Mouse (Mus musculus): ENCODE measurements around the gene Pls1. TPM values are rescaled to one million over a fixed set of nuclear protein-coding genes. Genes with fewer than 3 reads are reported as not detected.

Gene Pls1
- polyA plus RNA-seq (2016; fragmentation: Nextera tagmentation; extraction: Ambion mirVana) = 5.9 and 8.3 TPM in 2 replicates

- Histone ChIP-seq H3K9me3 (replicated peaks) (no peaks in the 10 kb centered on the region), H3K4me3 (peak within 1 kb of the TSS; percentile 64), H3K27me3 (peaks cover 25% of the 10 kb centered on the region), H3K4me1 (no peaks in the 10 kb centered on the region), H3K36me3 (no peaks in the 10 kb centered on the region), H3K4me2 (replicated peaks) (peak within 1 kb of the TSS; percentile 95), H3K27ac (no peak within 1 kb of the TSS), H3K9ac (peak within 1 kb of the TSS; percentile 62)
- WGBS = under 1% methylated on average over 46 of the region's 46 CpGs
- peak; percentile 92 for ATAC-seq (ENCODE audit: low FRiP score)
Observed at GRCm38 (mm10) chr9:95844825-95845460, at the start of gene Pls1. Gene Pls1 (minus strand): TSS chr9:95845311.

- Histone ChIP-seq H3K4me3 (no peak overlapping the region), H3K9ac (no peak overlapping the region), H3K36me3 (peaks cover 19% of the 10 kb centered on the region), H3K4me1 (no peaks in the 10 kb centered on the region), H3K27me3 (no peaks in the 10 kb centered on the region), H3K27ac (no peak overlapping the region), H3K9me3 (replicated peaks) (no peaks in the 10 kb centered on the region), H3K4me2 (replicated peaks) (no peak overlapping the region)
- WGBS = 92% methylated on average over 2 of the region's 2 CpGs
- ATAC-seq (ENCODE audit: low FRiP score) = no peak
Observed at GRCm38 (mm10) chr9:95882751-95883150, 37.6 kb upstream of the Pls1 start.

- no peak for ATAC-seq (ENCODE audit: low FRiP score)
Observed at GRCm38 (mm10) chr9:95878246-95878645, 33.1 kb upstream of the Pls1 start.

GRCm38 (mm10) chr9:95858027-95858570, 13.0 kb upstream of the Pls1 start:
- Histone ChIP-seq H3K9me3 (replicated peaks) (no peaks in the 10 kb centered on the region; the same call in 1 of the 2 replicates), H3K9ac (peak overlapping the region; percentile 79), H3K4me2 (replicated peaks) (peak overlapping the region; percentile 91), H3K27me3 (no peaks in the 10 kb centered on the region), H3K36me3 (no peaks in the 10 kb centered on the region), H3K4me3 (peak overlapping the region; percentile 95), H3K4me1 (peaks cover 5% of the 10 kb centered on the region; the same call in 1 of the 2 replicates), H3K27ac (peak overlapping the region; percentile 78)
- under 1% methylated on average over 31 of the region's 31 CpGs for WGBS
- ATAC-seq (ENCODE audit: low FRiP score) = peak; percentile 63

More at GRCm38 (mm10) chr9:95878246-95878645, 33.1 kb upstream of the Pls1 start:
- no peaks in the 10 kb centered on the region for H3K9me3 ChIP-seq (replicated peaks)
- H3K27me3 ChIP-seq = no peaks in the 10 kb centered on the region
- H3K27ac ChIP-seq = no peak overlapping the region
- 92% methylated on average over 5 of the region's 5 CpGs for WGBS
- no peaks in the 10 kb centered on the region for H3K4me1 ChIP-seq
- no peak overlapping the region for H3K9ac ChIP-seq
- H3K4me2 ChIP-seq (replicated peaks) = no peak overlapping the region
- H3K4me3 ChIP-seq = no peak overlapping the region
- H3K36me3 ChIP-seq = peaks cover 20% of the 10 kb centered on the region

GRCm38 (mm10) chr9:95857414-95858026, 12.4 kb upstream of the Pls1 start, which contains the start of gene Atr:
Gene Atr (plus strand): TSS chr9:95857597.
- Histone ChIP-seq H3K36me3 (no peaks in the 10 kb centered on the region), H3K9me3 (replicated peaks) (no peaks in the 10 kb centered on the region; the same call in 1 of the 2 replicates), H3K4me1 (peaks cover 5% of the 10 kb centered on the region; the same call in 1 of the 2 replicates), H3K4me2 (replicated peaks) (peak within 1 kb of the TSS; percentile 91), H3K9ac (peak within 1 kb of the TSS; percentile 79), H3K27ac (peak within 1 kb of the TSS; percentile 78), H3K4me3 (peak within 1 kb of the TSS; percentile 95), H3K27me3 (no peaks in the 10 kb centered on the region)
- WGBS = under 1% methylated on average over 69 of the region's 69 CpGs
- peak; percentile 91 for ATAC-seq (ENCODE audit: low FRiP score)

- peaks cover 5% of the 10 kb centered on the region; the same call in 1 of the 2 replicates for H3K4me1 ChIP-seq
- H3K4me2 ChIP-seq (replicated peaks) = no peak overlapping the region
- H3K27ac ChIP-seq = no peak overlapping the region
- 87% methylated on average over 4 of the region's 4 CpGs for WGBS
- H3K4me3 ChIP-seq = no peak overlapping the region
- no peaks in the 10 kb centered on the region for H3K36me3 ChIP-seq
- no peak for ATAC-seq (ENCODE audit: low FRiP score)
- no peak overlapping the region for H3K9ac ChIP-seq
- no peaks in the 10 kb centered on the region for H3K27me3 ChIP-seq
- no peaks in the 10 kb centered on the region; the same call in 1 of the 2 replicates for H3K9me3 ChIP-seq (replicated peaks)
Observed at GRCm38 (mm10) chr9:95856004-95856403, 10.9 kb upstream of the Pls1 start.

GRCm38 (mm10) chr9:95854891-95855290, 9.8 kb upstream of the Pls1 start:
- Histone ChIP-seq H3K4me1 (peaks cover 5% of the 10 kb centered on the region; the same call in 1 of the 2 replicates), H3K27me3 (no peaks in the 10 kb centered on the region), H3K4me2 (replicated peaks) (no peak overlapping the region), H3K4me3 (no peak overlapping the region), H3K9ac (no peak overlapping the region), H3K9me3 (replicated peaks) (no peaks in the 10 kb centered on the region; the same call in 1 of the 2 replicates), H3K27ac (no peak overlapping the region), H3K36me3 (no peaks in the 10 kb centered on the region)
- ATAC-seq (ENCODE audit: low FRiP score) = no peak
- 59% methylated on average over 2 of the region's 2 CpGs for WGBS

GRCm38 (mm10) chr9:95852896-95853295, 7.8 kb upstream of the Pls1 start:
- Histone ChIP-seq H3K9ac (no peak overlapping the region), H3K4me3 (no peak overlapping the region), H3K9me3 (replicated peaks) (no peaks in the 10 kb centered on the region; the same call in 1 of the 2 replicates), H3K4me2 (replicated peaks) (no peak overlapping the region), H3K4me1 (0 out of 2 replicates have a peak, but pooled peaks cover 3% of the 10 kb centered on the region), H3K36me3 (no peaks in the 10 kb centered on the region), H3K27me3 (no peaks in the 10 kb centered on the region), H3K27ac (no peak overlapping the region)
- ATAC-seq (ENCODE audit: low FRiP score) = no peak
- WGBS = 29% methylated on average over 4 of the region's 4 CpGs

- Histone ChIP-seq H3K4me3 (no peak overlapping the region), H3K9me3 (replicated peaks) (no peaks in the 10 kb centered on the region; the same call in 1 of the 2 replicates), H3K36me3 (no peaks in the 10 kb centered on the region), H3K27ac (no peak overlapping the region), H3K4me1 (no peaks in the 10 kb centered on the region), H3K4me2 (replicated peaks) (no peak overlapping the region), H3K9ac (no peak overlapping the region), H3K27me3 (0 out of 2 replicates have a peak, but pooled peaks cover under 1% of the 10 kb centered on the region)
- 63% methylated on average over 11 of the region's 11 CpGs for WGBS
- no peak for ATAC-seq (ENCODE audit: low FRiP score)
Observed at GRCm38 (mm10) chr9:95851671-95852070, 6.6 kb upstream of the Pls1 start.

- Histone ChIP-seq H3K36me3 (no peaks in the 10 kb centered on the region), H3K9ac (no peak overlapping the region), H3K4me3 (no peak overlapping the region), H3K4me1 (no peaks in the 10 kb centered on the region), H3K27ac (no peak overlapping the region), H3K27me3 (peaks cover 25% of the 10 kb centered on the region), H3K4me2 (replicated peaks) (peak overlapping the region; percentile 95), H3K9me3 (replicated peaks) (no peaks in the 10 kb centered on the region)
- ATAC-seq (ENCODE audit: low FRiP score) = no peak
- 70% methylated on average over 4 of the region's 4 CpGs for WGBS
Observed at GRCm38 (mm10) chr9:95845711-95846110, 600 bp upstream of the Pls1 start.

GRCm38 (mm10) chr9:95839424-95839823, 5.7 kb downstream of the Pls1 start:
- peaks cover 15% of the 10 kb centered on the region for H3K27me3 ChIP-seq
- no peaks in the 10 kb centered on the region for H3K36me3 ChIP-seq
- ATAC-seq (ENCODE audit: low FRiP score) = no peak
- no peak overlapping the region for H3K27ac ChIP-seq
- no peak overlapping the region for H3K9ac ChIP-seq
- no peak overlapping the region for H3K4me3 ChIP-seq
- WGBS = 86% methylated on average over 3 of the region's 3 CpGs
- no peaks in the 10 kb centered on the region for H3K4me1 ChIP-seq
- H3K4me2 ChIP-seq (replicated peaks) = no peak overlapping the region
- H3K9me3 ChIP-seq (replicated peaks) = no peaks in the 10 kb centered on the region

GRCm38 (mm10) chr9:95835741-95836140, 9.4 kb downstream of the Pls1 start:
- no peak for ATAC-seq (ENCODE audit: low FRiP score)
- H3K27me3 ChIP-seq = no peaks in the 10 kb centered on the region
- H3K4me3 ChIP-seq = no peak overlapping the region
- no peaks in the 10 kb centered on the region for H3K9me3 ChIP-seq (replicated peaks)
- H3K4me1 ChIP-seq = no peaks in the 10 kb centered on the region
- WGBS = 93% methylated on average over 10 of the region's 10 CpGs
- no peaks in the 10 kb centered on the region for H3K36me3 ChIP-seq
- H3K27ac ChIP-seq = no peak overlapping the region
- H3K4me2 ChIP-seq (replicated peaks) = no peak overlapping the region
- H3K9ac ChIP-seq = no peak overlapping the region
